Mouse (Mus musculus) stomach, embryonic 14.5 days (tissue): Measurements from ENCODE around the gene Smim15. TPM values are rescaled to one million over a fixed set of nuclear protein-coding genes. Genes with fewer than 3 reads are reported as not detected.
A peak's percentile ranks its signal among the peaks of the same experiment; 100 is the strongest.

Source experiments
- ATAC-seq: fragments of 200-750 bp; cut with Nextera tagmentation; 2 replicates; pipeline ENCODE4 v1.8.0; 2017; ENCODE audit warnings: low read depth, moderate TSS enrichment; ENCODE audit not compliant: insufficient number of reproducible peaks, insufficient read depth, low FRiP score
- H3K27ac ChIP-seq: fragments of 300-500 bp; sonication (generic); 2 replicates; pipeline ENCODE4 v1.5.1; 2014; ENCODE audit warnings: mild to moderate bottlenecking, low read length, moderate library complexity, mixed read lengths
- H3K27me3 ChIP-seq: fragments of 300-500 bp; sonication (generic); 2 replicates; pipeline ENCODE4 v1.6.1; 2014; ENCODE audit warnings: low read length, control low read depth, mixed read lengths; ENCODE audit not compliant: control insufficient read depth, insufficient read depth
- H3K36me3 ChIP-seq: fragments of 300-500 bp; sonication (generic); 2 replicates; pipeline ENCODE4 v1.6.1; 2014; ENCODE audit warnings: mild to moderate bottlenecking, control low read depth, low read length, moderate library complexity, mixed read lengths; ENCODE audit not compliant: control insufficient read depth, insufficient read depth
- H3K4me1 ChIP-seq: fragments of 300-500 bp; sonication (generic); 2 replicates; pipeline ENCODE4 v1.6.1; 2014; ENCODE audit warnings: low read length, control low read depth, mixed read lengths; ENCODE audit not compliant: control insufficient read depth, insufficient read depth
- H3K4me2 ChIP-seq: fragments of 300-500 bp; sonication (generic); replicated peaks from 2 replicates; pipeline ENCODE4 v1.6.1; 2014; ENCODE audit warnings: low read depth, low read length, control low read depth
- H3K4me3 ChIP-seq: fragments of 300-500 bp; sonication (generic); 2 replicates; pipeline ENCODE4 v1.5.1; 2014; ENCODE audit warnings: low read depth, low read length, control low read depth
- H3K9ac ChIP-seq: fragments of 300-500 bp; sonication (generic); replicated peaks from 2 replicates; pipeline ENCODE4 v1.6.1; 2014; ENCODE audit warnings: low read depth, mild to moderate bottlenecking, control low read depth, low read length, moderate library complexity, mixed read lengths
- H3K9me3 ChIP-seq: fragments of 300-500 bp; sonication (generic); 2 replicates; pipeline ENCODE4 v1.6.1; 2016; ENCODE audit warnings: low read depth, low read length, control low read depth; ENCODE audit not compliant: control insufficient read depth
- WGBS: fragments of 180-500 bp; shearing (Covaris S2); extraction: QIAGEN DNeasy Blood & Tissue Kit; methylation state at CpG from one replicate; pipeline ENCODE4 v1.1.7; 2014; 5-methylcytosine and 5-hydroxymethylcytosine counted together
- polyA plus RNA-seq: library from polyadenylated mRNA; unstranded; fragments of >200 nt; fragmentation: Nextera tagmentation; extraction: Ambion mirVana; gene quantifications from 2 replicates; pipeline ENCODE4 v1.2.1, GENCODE M21; 2014

The Smim15 gene
- polyA plus RNA-seq, result 64.0 and 69.3 TPM in 2 replicates

GRCm38 (mm10) chr13:108044222-108044941 lies at the start of gene Smim15:
Gene Smim15 (plus strand): TSS chr13:108044446.
- Histone ChIP-seq H3K4me2 (peak within 1 kb of the TSS; percentile 72), H3K27me3 (no peaks in the 10 kb centered on the region), H3K9me3 (no peaks in the 10 kb centered on the region), H3K27ac (peak within 1 kb of the TSS; percentile 95), H3K4me3 (peak within 1 kb of the TSS; percentile 92), H3K36me3 (peaks cover 8% of the 10 kb centered on the region; the same call in 1 of the 2 replicates), H3K9ac (peak within 1 kb of the TSS; percentile 94), H3K4me1 (peaks cover 16% of the 10 kb centered on the region)
- ATAC-seq, result peak; percentile 92
- under 1% methylated on average over 69 of the region's 71 CpGs for WGBS

GRCm38 (mm10) chr13:107995211-107995610 lies 49.0 kb upstream of the Smim15 start:
- ATAC-seq, result no peak
- Histone ChIP-seq H3K4me1 (no peaks in the 10 kb centered on the region), H3K9ac (no peak overlapping the region), H3K27ac (no peak overlapping the region), H3K4me3 (no peak overlapping the region), H3K4me2 (no peak overlapping the region), H3K36me3 (no peaks in the 10 kb centered on the region), H3K27me3 (no peaks in the 10 kb centered on the region), H3K9me3 (no peaks in the 10 kb centered on the region)
- WGBS, result 70% methylated on average over 7 of the region's 7 CpGs

DNA sequence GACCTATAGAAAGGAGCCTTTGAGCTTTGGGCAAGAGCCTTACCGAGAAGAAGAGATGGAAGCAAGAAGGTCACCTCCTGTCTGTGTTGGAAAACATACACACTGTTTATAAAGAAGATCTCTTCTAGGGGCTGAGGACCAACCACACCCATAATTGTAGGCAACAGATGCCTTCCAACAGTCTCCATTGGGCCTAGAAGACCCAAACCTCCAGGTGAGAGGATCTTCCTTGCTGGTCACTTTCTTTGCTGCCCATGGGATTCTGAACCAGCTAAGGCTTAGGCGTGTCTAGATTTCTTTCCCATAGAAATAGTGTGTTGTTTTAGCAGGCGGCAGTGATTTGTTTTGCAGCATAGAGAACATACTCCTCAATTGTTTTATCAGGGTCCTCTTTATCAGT lies 47.9 kb upstream of the Smim15 start:
- Histone ChIP-seq H3K9me3 (no peaks in the 10 kb centered on the region), H3K36me3 (no peaks in the 10 kb centered on the region), H3K9ac (no peak overlapping the region), H3K27me3 (no peaks in the 10 kb centered on the region), H3K4me1 (no peaks in the 10 kb centered on the region), H3K4me2 (no peak overlapping the region), H3K27ac (no peak overlapping the region), H3K4me3 (no peak overlapping the region)
- WGBS, result 94% methylated on average over 3 of the region's 3 CpGs
- ATAC-seq, result no peak

DNA sequence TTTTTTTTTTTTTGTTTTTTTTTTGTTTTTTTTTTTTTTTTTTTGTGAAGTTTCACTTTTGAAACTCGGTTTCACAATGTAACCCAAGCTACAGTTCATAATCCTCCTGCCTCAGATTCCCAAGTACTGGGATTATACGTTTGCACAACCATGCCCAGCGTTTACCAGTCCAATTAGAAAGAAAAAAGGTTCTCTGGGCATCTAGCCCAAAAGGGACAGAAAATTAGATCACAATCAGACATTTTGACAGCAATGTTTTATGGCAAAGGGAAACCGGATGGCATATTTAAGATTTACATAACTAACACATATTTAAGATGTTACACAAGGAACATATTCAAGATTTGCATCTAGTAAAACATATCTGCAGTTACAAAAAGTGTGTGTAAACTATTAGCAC lies 36.4 kb upstream of the Smim15 start:
- Histone ChIP-seq H3K4me2 (no peak overlapping the region), H3K27me3 (no peaks in the 10 kb centered on the region), H3K4me3 (no peak overlapping the region), H3K27ac (no peak overlapping the region), H3K36me3 (no peaks in the 10 kb centered on the region), H3K9ac (no peak overlapping the region), H3K9me3 (no peaks in the 10 kb centered on the region), H3K4me1 (no peaks in the 10 kb centered on the region)
- ATAC-seq, result no peak
- 83% methylated on average over 4 of the region's 4 CpGs for WGBS

- H3K9ac ChIP-seq, result no peak overlapping the region
- no peak overlapping the region for H3K27ac ChIP-seq
- H3K4me2 ChIP-seq, result no peak overlapping the region
- no peaks in the 10 kb centered on the region for H3K4me1 ChIP-seq
- no peak overlapping the region for H3K4me3 ChIP-seq
- H3K9me3 ChIP-seq, result no peaks in the 10 kb centered on the region
- no peak for ATAC-seq
- WGBS, result 78% methylated on average over 8 of the region's 8 CpGs
- H3K36me3 ChIP-seq, result no peaks in the 10 kb centered on the region
- no peaks in the 10 kb centered on the region for H3K27me3 ChIP-seq
Observed at GRCm38 (mm10) chr13:108013110-108013509, 31.1 kb upstream of the Smim15 start.

DNA sequence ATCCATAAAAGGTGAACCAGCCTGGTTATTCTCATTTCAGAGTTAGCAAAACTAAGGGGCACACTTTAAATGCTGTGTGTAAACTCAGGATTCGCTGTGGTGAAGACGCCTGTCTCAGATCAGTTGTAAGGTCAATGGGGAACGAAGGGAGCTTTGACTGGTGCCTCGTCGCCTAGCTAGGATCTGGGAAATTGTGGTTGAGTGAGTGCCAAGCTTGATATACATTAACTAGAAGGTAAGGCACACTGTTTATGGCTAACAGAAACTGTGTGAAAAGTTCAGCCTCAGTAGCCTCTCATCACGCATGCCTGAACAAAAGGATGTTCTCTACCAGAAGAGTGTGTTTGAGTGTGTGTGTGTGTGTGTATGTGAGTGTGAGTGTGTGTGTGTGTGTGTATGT lies 30.4 kb upstream of the Smim15 start:
- Histone ChIP-seq H3K4me1 (no peaks in the 10 kb centered on the region), H3K9me3 (no peaks in the 10 kb centered on the region), H3K4me2 (no peak overlapping the region), H3K4me3 (no peak overlapping the region), H3K9ac (no peak overlapping the region), H3K27me3 (no peaks in the 10 kb centered on the region), H3K27ac (no peak overlapping the region), H3K36me3 (no peaks in the 10 kb centered on the region)
- no peak for ATAC-seq
- WGBS, result 69% methylated on average over 6 of the region's 6 CpGs

- Histone ChIP-seq H3K27me3 (no peaks in the 10 kb centered on the region), H3K4me2 (no peak overlapping the region), H3K4me1 (no peaks in the 10 kb centered on the region), H3K4me3 (no peak overlapping the region), H3K9ac (no peak overlapping the region), H3K9me3 (no peaks in the 10 kb centered on the region), H3K27ac (no peak overlapping the region), H3K36me3 (no peaks in the 10 kb centered on the region)
- no peak for ATAC-seq
- WGBS, result 84% methylated on average over 6 of the region's 6 CpGs
Observed at GRCm38 (mm10) chr13:108015166-108015565, 29.1 kb upstream of the Smim15 start.

DNA sequence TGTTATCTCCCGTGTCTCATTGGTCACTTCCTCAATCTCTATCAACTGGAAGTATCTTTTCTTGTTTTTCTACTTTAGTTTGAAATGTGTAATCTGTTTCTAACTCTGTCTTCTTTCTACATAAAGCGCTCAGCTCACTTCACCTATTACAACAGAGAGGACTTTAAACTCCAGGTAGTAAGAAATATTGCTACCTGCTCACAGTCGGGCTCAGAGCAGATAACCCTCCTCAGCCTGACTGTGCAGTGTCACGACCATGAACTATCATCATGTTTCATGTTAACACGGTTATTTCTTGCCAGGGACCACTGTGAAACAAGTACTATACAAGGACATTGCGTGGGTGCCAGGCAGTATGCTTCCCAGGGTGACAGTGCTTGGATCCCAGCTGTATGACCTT lies 26.9 kb upstream of the Smim15 start:
- no peak for ATAC-seq
- Histone ChIP-seq H3K36me3 (no peaks in the 10 kb centered on the region), H3K4me1 (no peaks in the 10 kb centered on the region), H3K9ac (no peak overlapping the region), H3K27me3 (no peaks in the 10 kb centered on the region), H3K9me3 (no peaks in the 10 kb centered on the region), H3K4me2 (no peak overlapping the region), H3K27ac (no peak overlapping the region), H3K4me3 (no peak overlapping the region)
- WGBS, result 63% methylated on average over 6 of the region's 6 CpGs

DNA sequence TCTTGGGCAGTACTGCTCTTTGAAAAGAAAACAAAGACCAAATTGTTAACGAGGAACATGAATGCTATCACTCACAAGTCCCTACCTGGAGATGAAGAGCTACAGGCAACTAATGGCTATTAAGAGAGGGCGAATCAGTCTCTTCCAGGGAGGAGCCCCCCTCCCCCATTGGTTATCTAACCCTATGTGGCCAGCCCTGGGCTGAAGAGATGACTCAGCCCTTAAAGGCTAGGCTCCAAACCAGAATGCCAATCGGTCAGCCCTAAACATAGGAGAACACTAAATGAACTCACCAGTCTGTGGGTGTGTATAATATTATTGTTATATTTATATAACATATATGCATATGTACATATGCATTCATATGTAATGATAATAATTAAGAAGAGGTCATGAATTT lies 18.4 kb upstream of the Smim15 start:
- 64% methylated on average over 3 of the region's 3 CpGs for WGBS
- Histone ChIP-seq H3K36me3 (no peaks in the 10 kb centered on the region), H3K4me2 (no peak overlapping the region), H3K9me3 (no peaks in the 10 kb centered on the region), H3K27me3 (no peaks in the 10 kb centered on the region), H3K4me1 (no peaks in the 10 kb centered on the region), H3K4me3 (no peak overlapping the region), H3K27ac (no peak overlapping the region), H3K9ac (no peak overlapping the region)
- no peak for ATAC-seq
